Mouse (Mus musculus) kidney, adult 2 months (tissue): Measurements from ENCODE around the gene Olfr20.

Experiments used
- CTCF ChIP-seq: fragments of 200-500 bp; conservative IDR thresholded peaks from 2 replicates; pipeline ENCODE4 v1.5.1; 2011; ENCODE audit warnings: low read depth, mild to moderate bottlenecking, control low read depth, low read length, moderate library complexity, mixed read lengths; ENCODE audit not compliant: insufficient read depth, insufficient read length
- POLR2A ChIP-seq: fragments of 200-500 bp; IDR thresholded peaks from one replicate; pipeline ENCODE4 v1.6.1; 2011; ENCODE audit warnings: low read depth, low read length, control low read depth

GRCm38 (mm10) chr11:73370946-73371345 lies 20.4 kb downstream of the Olfr20 start, which contains the start of gene Olfr376:
- TF ChIP-seq CTCF (no peak), POLR2A (no peak)
